Mouse (Mus musculus) ES-Bruce4 (cell line): ENCODE data around the gene Pop7. TPM values are rescaled to one million over a fixed set of nuclear protein-coding genes. Genes with fewer than 3 reads are reported as not detected.

Experiments used
- H3K27ac ChIP-seq: 2 replicates; pipeline ENCODE4 v1.5.1; 2012; ENCODE audit warnings: low read length, inconsistent platforms; ENCODE audit not compliant: insufficient read depth
- H3K27me3 ChIP-seq: 2 replicates; pipeline ENCODE4 v1.6.1; 2012; ENCODE audit warnings: mild to moderate bottlenecking, low read length, inconsistent platforms; ENCODE audit not compliant: control insufficient read depth, poor library complexity, insufficient read depth, severe bottlenecking
- H3K36me3 ChIP-seq: 2 replicates; pipeline ENCODE4 v1.6.1; 2012; ENCODE audit warnings: inconsistent platforms, mild to moderate bottlenecking, low read length, moderate library complexity; ENCODE audit not compliant: control insufficient read depth, poor library complexity, insufficient read depth, severe bottlenecking
- H3K4me1 ChIP-seq: one replicate; pipeline ENCODE4 v1.8.1; 2011; ENCODE audit warnings: low read length; ENCODE audit not compliant: control insufficient read depth, insufficient read depth
- H3K4me3 ChIP-seq: 2 replicates; pipeline ENCODE4 v1.5.1; 2011; ENCODE audit warnings: low read depth, mild to moderate bottlenecking, low read length
- H3K9ac ChIP-seq: 2 replicates; pipeline ENCODE4 v1.6.1; 2012; ENCODE audit warnings: low read depth, mild to moderate bottlenecking, inconsistent platforms; ENCODE audit not compliant: poor library complexity, severe bottlenecking
- H3K9me3 ChIP-seq: replicated peaks from 2 replicates; pipeline ENCODE4 v1.6.1; 2012; ENCODE audit warnings: mild to moderate bottlenecking, low read length, inconsistent platforms; ENCODE audit not compliant: control insufficient read depth, poor library complexity, insufficient read depth, severe bottlenecking
- CTCF ChIP-seq: IDR thresholded peaks from one replicate; pipeline ENCODE4 v1.8.1; 2011; ENCODE audit warnings: low read depth, low read length
- EP300 ChIP-seq: IDR thresholded peaks from 2 replicates; pipeline ENCODE4 v1.6.1; 2011; ENCODE audit warnings: low read depth, low read length; ENCODE audit not compliant: insufficient read depth
- POLR2A ChIP-seq: IDR thresholded peaks from one replicate; pipeline ENCODE4 v1.8.1; 2011; ENCODE audit warnings: low read length; ENCODE audit not compliant: insufficient read depth
- polyA plus RNA-seq: library from polyadenylated mRNA; stranded (reverse); fragments of >200 nt; gene quantifications from 2 replicates; pipeline ENCODE4 v1.2.4, GENCODE M21; 2011; ENCODE audit warnings: low read depth; ENCODE audit not compliant: missing spikeins, insufficient read depth, insufficient read length

The Pop7 gene
- polyA plus RNA-seq, 1 experiment: 14.4 TPM

GRCm38 (mm10) chr5:137476964-137477363, 25.4 kb downstream of the Pop7 start, which contains the start of gene Zan:
TSS of gene Zan (minus strand) at chr5:137477064.
- Histone ChIP-seq H3K27ac (no peak within 1 kb of the TSS), H3K4me3 (no peak within 1 kb of the TSS), H3K9ac (no peak within 1 kb of the TSS), H3K9me3 (no peaks in the 10 kb centered on the region), H3K4me1 (no peaks in the 10 kb centered on the region), H3K36me3 (no peaks in the 10 kb centered on the region), H3K27me3 (no peaks in the 10 kb centered on the region)
- TF ChIP-seq CTCF (no peak), POLR2A (no peak), EP300 (no peak)

- no peaks in the 10 kb centered on the region for H3K4me1 ChIP-seq
- no peak overlapping the region for H3K9ac ChIP-seq
- no peaks in the 10 kb centered on the region for H3K36me3 ChIP-seq
- H3K9me3 ChIP-seq: no peaks in the 10 kb centered on the region
- no peaks in the 10 kb centered on the region for H3K27me3 ChIP-seq
- no peak overlapping the region for H3K4me3 ChIP-seq
- no peak overlapping the region for H3K27ac ChIP-seq
- TF ChIP-seq POLR2A: no peak
- no peak for TF ChIP-seq EP300
- no peak for TF ChIP-seq CTCF
These were observed 28.0 kb downstream of the Pop7 start for GRCm38 (mm10) chr5:137474351-137474750.

- no peak for TF ChIP-seq POLR2A
- TF ChIP-seq CTCF: no peak
- TF ChIP-seq EP300: no peak
- Histone ChIP-seq H3K27ac (no peak overlapping the region), H3K9ac (no peak overlapping the region), H3K4me3 (no peak overlapping the region), H3K9me3 (no peaks in the 10 kb centered on the region), H3K4me1 (no peaks in the 10 kb centered on the region), H3K27me3 (no peaks in the 10 kb centered on the region), H3K36me3 (no peaks in the 10 kb centered on the region)
These were observed 29.9 kb downstream of the Pop7 start for GRCm38 (mm10) chr5:137472252-137472904.

DNA sequence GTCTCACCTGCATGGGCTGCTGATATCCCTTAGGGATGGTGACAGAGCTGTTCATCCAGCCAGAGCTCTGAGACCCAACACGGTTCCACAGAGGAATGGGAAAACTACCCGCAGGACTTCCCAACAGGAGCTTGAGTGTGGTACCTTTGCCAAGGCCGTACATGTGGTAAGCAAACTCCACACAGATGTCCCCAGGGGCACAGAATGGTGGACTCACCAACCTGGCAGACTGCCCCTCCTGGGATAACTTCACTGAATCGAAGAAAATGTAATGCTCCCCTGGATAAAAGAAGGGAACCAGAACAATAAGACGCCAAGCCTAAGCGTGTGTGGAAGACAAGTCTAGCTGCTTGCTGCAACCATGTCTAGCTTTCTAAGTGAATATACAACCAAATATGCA, 35.4 kb downstream of the Pop7 start:
- H3K36me3 ChIP-seq: no peaks in the 10 kb centered on the region
- no peak overlapping the region for H3K4me3 ChIP-seq
- H3K9ac ChIP-seq: no peak overlapping the region
- no peak for TF ChIP-seq POLR2A
- no peak for TF ChIP-seq CTCF
- no peak for TF ChIP-seq EP300
- no peaks in the 10 kb centered on the region for H3K4me1 ChIP-seq
- no peak overlapping the region for H3K27ac ChIP-seq
- H3K27me3 ChIP-seq: no peaks in the 10 kb centered on the region
- no peaks in the 10 kb centered on the region for H3K9me3 ChIP-seq

DNA sequence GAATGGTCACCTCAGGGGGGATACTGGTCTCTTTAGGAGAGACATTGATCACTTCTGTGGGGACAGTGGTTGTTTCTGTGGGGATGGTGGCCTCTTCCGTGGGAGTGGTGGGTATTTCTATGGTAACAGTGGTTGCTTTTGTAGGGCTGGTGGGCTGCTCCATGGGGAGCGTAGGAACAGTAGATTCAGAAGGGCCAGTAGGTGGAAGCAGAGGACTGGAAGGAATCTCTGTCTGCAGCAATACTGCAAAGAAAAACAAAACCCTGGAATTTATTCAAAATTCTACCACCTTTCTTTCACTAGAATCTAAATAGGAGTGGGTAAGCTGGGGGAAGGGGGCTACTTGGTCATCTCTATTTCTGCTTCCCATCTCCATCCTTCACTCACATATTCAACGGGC, 37.3 kb downstream of the Pop7 start:
- no peaks in the 10 kb centered on the region for H3K9me3 ChIP-seq
- H3K9ac ChIP-seq: no peak overlapping the region
- H3K4me3 ChIP-seq: no peak overlapping the region
- H3K36me3 ChIP-seq: no peaks in the 10 kb centered on the region
- H3K4me1 ChIP-seq: no peaks in the 10 kb centered on the region
- no peak for TF ChIP-seq CTCF
- TF ChIP-seq POLR2A: no peak
- TF ChIP-seq EP300: no peak
- H3K27ac ChIP-seq: no peak overlapping the region
- no peaks in the 10 kb centered on the region for H3K27me3 ChIP-seq

GRCm38 (mm10) chr5:137455866-137456591, 46.3 kb downstream of the Pop7 start:
- no peak for TF ChIP-seq POLR2A
- TF ChIP-seq EP300: no peak
- no peak for TF ChIP-seq CTCF
- no peaks in the 10 kb centered on the region for H3K4me1 ChIP-seq
- H3K27me3 ChIP-seq: no peaks in the 10 kb centered on the region
- H3K9me3 ChIP-seq: 0 out of 2 replicates have a peak, but pooled peaks cover 2% of the 10 kb centered on the region
- no peak overlapping the region for H3K27ac ChIP-seq
- no peak overlapping the region for H3K4me3 ChIP-seq
- H3K9ac ChIP-seq: no peak overlapping the region
- no peaks in the 10 kb centered on the region for H3K36me3 ChIP-seq
